Mouse (Mus musculus) urinary bladder, postnatal 25 days (tissue): ENCODE results near the gene Cmtm6.
"Not testable (repeated sequence)": the region's sequence is repeated elsewhere in the genome, so short reads cannot be mapped to it uniquely, and the experiment has no call there.

ENCODE experiments used
- DNase-seq: peaks from one replicate; pipeline ENCODE4 v3.0.0; 2022; ENCODE audit warnings: low spot score

Cmtm6 gene

GRCm38 (mm10) chr9:114731011-114731755 lies at the start of gene Cmtm6:
Gene Cmtm6 (plus strand): TSS chr9:114731116.
- DNase-seq, result peak; percentile 99

GRCm38 (mm10) chr9:114682193-114682592 lies 48.7 kb upstream of the Cmtm6 start:
- no peak for DNase-seq

GRCm38 (mm10) chr9:114686245-114686644 lies 44.7 kb upstream of the Cmtm6 start:
- DNase-seq, result no peak

GRCm38 (mm10) chr9:114687639-114688038 lies 43.3 kb upstream of the Cmtm6 start:
- no peak for DNase-seq

- DNase-seq, result peak; percentile 98
These were observed 42.5 kb upstream of the Cmtm6 start, which contains the start of gene Dync1li1 for GRCm38 (mm10) chr9:114688252-114688952. Gene Dync1li1 (plus strand): TSS chr9:114688790.

GRCm38 (mm10) chr9:114688953-114689407 lies 41.9 kb upstream of the Cmtm6 start:
- no peak for DNase-seq

- no peak for DNase-seq
These were observed 40.8 kb upstream of the Cmtm6 start for GRCm38 (mm10) chr9:114690119-114690601.

- DNase-seq, result no peak
These were observed 39.8 kb upstream of the Cmtm6 start for GRCm38 (mm10) chr9:114691112-114691511.

- not testable (repeated sequence) for DNase-seq
These were observed 35.3 kb upstream of the Cmtm6 start for GRCm38 (mm10) chr9:114695662-114696061.

- no peak for DNase-seq
These were observed 33.8 kb upstream of the Cmtm6 start for GRCm38 (mm10) chr9:114697072-114697471.

GRCm38 (mm10) chr9:114697926-114698325 lies 33.0 kb upstream of the Cmtm6 start:
- DNase-seq, result no peak

- DNase-seq, result no peak
These were observed 31.7 kb upstream of the Cmtm6 start for GRCm38 (mm10) chr9:114699262-114699661.

- no peak for DNase-seq
These were observed 30.8 kb upstream of the Cmtm6 start for GRCm38 (mm10) chr9:114699882-114700665.

GRCm38 (mm10) chr9:114701031-114701430 lies 29.9 kb upstream of the Cmtm6 start:
- DNase-seq, result no peak

GRCm38 (mm10) chr9:114701921-114702320 lies 29.0 kb upstream of the Cmtm6 start:
- DNase-seq, result no peak

- DNase-seq, result no peak
These were observed 23.1 kb upstream of the Cmtm6 start for GRCm38 (mm10) chr9:114707805-114708204.

GRCm38 (mm10) chr9:114710345-114710744 lies 20.6 kb upstream of the Cmtm6 start:
- no peak for DNase-seq

- DNase-seq, result no peak
These were observed 17.4 kb upstream of the Cmtm6 start for GRCm38 (mm10) chr9:114713481-114713880.

- no peak for DNase-seq
These were observed 14.1 kb upstream of the Cmtm6 start for GRCm38 (mm10) chr9:114716677-114717331.

- peak; percentile 41 for DNase-seq
These were observed 3.6 kb upstream of the Cmtm6 start for GRCm38 (mm10) chr9:114727315-114727714.

- not testable (repeated sequence) for DNase-seq
These were observed 2.5 kb upstream of the Cmtm6 start for GRCm38 (mm10) chr9:114728432-114728831.
